Mouse (Mus musculus): ENCODE data around the gene Oaz2.
A peak's percentile ranks its signal among the peaks of the same experiment; 100 is the strongest.

Gene Oaz2

DNA sequence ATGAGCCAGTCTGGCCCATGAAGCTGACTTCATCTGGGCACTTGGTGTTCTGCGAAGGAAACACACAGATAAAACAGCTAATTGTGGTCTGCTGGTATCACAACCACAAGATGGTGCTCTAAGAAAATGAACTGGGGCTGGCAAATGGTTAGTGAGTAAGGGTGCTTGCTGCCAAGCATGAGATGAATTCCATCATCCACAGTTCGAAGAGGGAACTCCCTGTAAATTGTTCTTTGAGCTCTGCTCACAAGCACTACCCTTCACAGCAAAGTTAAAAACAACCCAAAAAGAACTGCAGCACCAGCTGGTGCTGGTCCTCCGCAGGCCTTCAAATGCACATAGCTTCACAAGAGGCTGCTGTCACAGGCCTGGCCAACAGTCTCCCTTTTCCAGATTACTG, 27.8 kb downstream of the Oaz2 start:
- DNase-seq, result peak; percentile 46

- DNase-seq, result peak; percentile 32
These were observed 28.5 kb downstream of the Oaz2 start for GRCm38 (mm10) chr9:65696337-65696736.

DNA sequence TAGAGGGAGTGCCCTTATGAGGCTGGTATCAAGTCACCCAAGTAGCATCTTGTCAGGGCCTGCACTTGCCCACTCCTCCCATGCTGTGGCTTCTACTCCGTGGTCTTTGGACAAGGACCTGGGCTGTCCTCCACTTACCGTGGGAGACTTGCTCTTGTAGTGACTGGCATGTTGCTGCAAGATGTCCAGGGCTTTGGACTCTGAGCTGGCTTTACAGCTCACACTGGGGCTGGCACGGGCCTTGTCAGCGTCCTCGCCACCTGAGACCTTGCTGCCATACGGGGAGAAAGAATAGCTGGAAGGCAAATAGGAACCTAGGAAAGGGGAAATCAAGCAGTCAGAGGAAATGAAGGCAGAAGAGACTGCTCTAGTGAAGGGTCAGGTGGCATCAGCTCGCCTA, 29.6 kb downstream of the Oaz2 start:
- no peak for DNase-seq

DNA sequence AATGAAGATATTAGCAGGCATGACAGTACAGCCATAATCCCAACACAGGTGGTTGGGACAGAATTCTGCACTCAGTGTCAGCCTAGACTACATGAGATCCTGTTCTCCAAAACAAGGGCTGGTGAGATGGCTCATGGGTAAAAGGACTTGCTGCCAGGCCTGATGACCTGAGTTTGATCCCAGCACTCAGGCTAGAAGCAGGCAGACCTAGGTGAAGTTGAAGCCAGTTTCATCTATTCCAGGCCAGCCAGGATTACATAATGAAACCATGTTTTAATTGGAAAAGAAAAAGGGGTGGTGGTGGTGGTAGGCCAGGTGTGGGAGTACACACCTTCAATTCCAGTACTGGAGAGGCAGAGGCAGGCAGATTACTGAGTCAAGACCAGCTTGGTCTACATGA, 30.2 kb downstream of the Oaz2 start:
- DNase-seq, result no peak

- no peak for DNase-seq
These were observed 32.7 kb downstream of the Oaz2 start for GRCm38 (mm10) chr9:65700504-65700903.

DNA sequence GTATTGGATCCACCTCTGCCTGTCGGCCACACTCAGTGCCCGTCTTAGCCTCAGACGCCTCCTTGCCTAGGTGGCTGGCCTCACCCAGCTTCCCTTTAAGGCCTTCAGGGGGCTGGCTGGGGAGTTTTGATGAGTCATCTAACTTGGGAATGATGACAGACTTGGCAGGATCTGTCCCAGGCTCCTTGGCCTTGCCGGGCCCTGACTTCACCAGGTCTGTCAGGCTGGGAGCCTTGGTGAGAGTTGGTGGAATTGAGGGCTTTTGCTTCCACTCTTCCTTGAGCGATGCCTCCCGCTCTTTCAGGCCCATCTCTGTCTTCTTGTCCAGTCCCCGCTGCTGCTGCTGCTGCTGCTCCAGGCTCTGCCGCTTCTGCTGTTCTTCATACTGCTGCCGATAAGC, 34.5 kb downstream of the Oaz2 start:
- DNase-seq, result no peak

DNA sequence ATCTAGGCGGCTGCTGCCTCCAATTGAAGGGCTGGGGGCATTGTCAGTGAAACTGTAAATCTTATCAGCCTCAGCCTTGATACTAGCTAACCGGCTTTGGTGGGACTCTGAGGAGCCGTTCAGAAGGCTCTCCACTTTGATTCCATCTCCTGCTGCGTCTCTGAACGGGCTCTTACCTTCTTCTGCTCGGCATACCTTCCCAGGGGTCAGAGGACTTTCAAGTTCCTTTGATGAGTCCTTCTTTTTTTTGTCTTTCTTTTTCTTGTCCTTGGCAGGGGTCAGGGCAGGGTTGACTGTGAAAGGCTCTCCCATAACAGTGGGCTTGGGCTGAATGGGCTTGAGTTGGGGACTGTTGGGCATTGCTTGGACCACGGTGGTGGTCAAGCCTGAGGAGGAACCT, 35.4 kb downstream of the Oaz2 start:
- DNase-seq, result no peak

- DNase-seq, result no peak
These were observed 36.3 kb downstream of the Oaz2 start for GRCm38 (mm10) chr9:65703926-65704595.

DNA sequence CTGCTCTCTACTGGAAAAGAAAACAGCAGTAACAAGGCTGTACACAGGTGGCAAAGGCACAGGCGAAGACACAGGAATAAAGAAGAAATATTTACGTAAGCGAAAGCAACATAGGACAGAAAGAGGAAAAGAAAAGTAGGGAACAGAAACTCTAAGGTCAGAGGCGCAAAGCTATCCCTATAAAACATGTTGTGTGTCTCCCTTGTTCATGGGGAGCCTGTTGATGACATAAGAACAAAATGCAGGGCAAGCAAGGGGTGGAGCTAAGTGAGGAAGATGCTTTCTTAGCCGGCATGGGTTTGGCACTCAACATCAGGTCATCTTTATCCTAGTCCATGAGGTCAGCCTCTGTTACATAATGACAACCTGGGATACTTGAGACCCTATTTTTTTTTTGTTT, 50.4 kb downstream of the Oaz2 start:
- no peak for DNase-seq

DNA sequence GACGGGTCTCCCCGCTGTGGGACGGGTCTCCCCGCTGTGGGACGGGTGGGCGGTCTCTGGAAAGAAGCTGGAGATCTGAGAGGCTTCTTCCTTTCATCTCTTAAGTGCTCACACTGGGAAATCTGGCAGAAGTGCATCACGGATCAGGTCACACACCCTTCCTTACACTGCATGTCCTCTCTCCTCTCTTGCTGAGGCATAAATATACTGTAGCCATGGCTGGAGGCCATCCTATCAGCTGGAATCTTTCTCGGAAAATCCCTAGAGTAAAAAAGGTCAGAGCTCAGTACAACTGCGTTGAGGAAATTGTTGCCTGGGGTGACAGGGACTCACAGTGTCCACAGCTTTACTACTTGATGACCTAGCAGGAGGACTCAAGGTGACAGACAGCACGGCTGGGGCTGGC, 53.4 kb downstream of the Oaz2 start:
- no peak for DNase-seq

GRCm38 (mm10) chr9:65724471-65725290, 56.9 kb downstream of the Oaz2 start:
- DNase-seq, result peak; percentile 38

GRCm38 (mm10) chr9:65725291-65725622, 57.5 kb downstream of the Oaz2 start:
- no peak for DNase-seq

DNA sequence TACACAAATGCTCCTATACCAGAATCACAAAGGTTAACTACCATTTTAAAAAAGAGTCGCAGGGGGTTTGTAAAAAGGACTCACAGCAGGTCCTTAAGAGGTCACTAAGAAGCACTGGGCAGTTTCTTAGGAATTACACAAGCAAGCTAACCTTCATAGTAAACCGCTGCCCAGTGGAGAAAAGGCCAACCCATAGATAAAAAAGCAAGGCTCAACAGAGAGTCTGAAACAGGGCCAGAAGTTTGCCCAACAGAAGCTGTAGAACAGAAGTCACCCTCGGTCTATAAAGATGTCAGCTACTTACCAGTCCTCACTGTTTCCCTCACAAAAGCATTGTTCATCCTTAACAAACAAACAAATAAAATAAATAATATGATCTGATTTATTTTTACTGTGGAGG, 58.6 kb downstream of the Oaz2 start:
- DNase-seq, result no peak

- DNase-seq, result no peak
These were observed 59.7 kb downstream of the Oaz2 start for GRCm38 (mm10) chr9:65727491-65727890.

DNA sequence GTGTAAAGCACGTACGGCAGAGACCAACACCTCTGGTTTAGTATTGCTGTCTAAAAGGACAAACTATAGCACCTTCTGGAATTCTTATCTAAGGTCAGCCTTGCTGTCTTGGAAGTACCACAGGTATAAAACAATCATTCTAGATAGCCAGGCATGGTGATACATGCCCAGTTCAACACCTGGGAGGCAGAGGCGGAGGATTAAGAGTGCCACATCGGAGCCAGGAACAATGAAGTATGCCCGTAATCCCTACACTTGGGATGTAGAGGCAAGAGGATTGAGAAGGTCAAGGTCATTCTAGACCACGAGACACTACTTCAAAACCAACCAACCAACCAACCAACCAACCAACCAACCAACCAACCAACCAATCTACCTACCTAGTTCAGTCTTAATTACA, 60.8 kb downstream of the Oaz2 start:
- DNase-seq, result no peak

- DNase-seq, result no peak
These were observed 67.1 kb downstream of the Oaz2 start for GRCm38 (mm10) chr9:65734931-65735330.
